In the genomic region with DNA sequence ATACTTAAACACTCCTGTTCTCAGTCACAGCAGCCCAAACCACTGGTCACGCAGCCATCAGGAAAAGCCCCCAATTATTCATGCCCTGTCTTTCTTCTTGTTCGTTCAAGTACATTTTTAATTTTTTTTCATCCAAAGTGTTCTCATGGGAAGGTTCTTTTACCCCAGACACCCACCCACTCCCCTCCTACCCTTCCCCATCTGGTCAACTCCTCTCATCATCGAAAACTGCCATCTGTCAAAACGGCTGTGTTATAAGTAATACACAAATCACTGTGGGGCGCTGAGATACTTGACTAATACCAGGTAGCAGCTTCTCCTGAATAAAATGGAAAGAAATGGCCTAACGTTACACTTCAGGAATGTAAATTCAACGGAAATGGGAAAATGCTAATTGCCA, we compare ENCODE assay signal across 15 mouse cellular contexts.
A peak's percentile ranks its signal among the peaks of the same experiment; 100 is the strongest.
DNase-seq lines count a peak whose midpoint lies in the region; ATAC-seq lines count a peak whose summit lies in the region.
"Had no signal": no experiment of that assay in that cellular context is flagged by ENCODE, and none has a peak within 500 bp of the region (broad histone marks: within the 10 kb centered on the region; RNA-seq: fewer than 3 reads in every experiment).

No protein-coding gene starts in this region.

- peak; percentile 39 to 52 for DNase-seq in cerebellum, postnatal 10 days
- DNase-seq in layer of hippocampus, adult 18-20 months (ENCODE audit: low spot score in 2 of 2) = peak; percentile 79 to 92
- DNase-seq in layer of hippocampus, postnatal 10 days (ENCODE audit: low spot score in 2 of 2) = no peak
- DNase-seq in retina, embryonic 14.5 days (ENCODE audit: low spot score) = peak; percentile 7
- no peak for DNase-seq in retina, postnatal 1 day
- peak; percentile 61 for DNase-seq in telencephalon, adult 2 months (ENCODE audit: low read depth, low spot score)
- no peak for DNase-seq in cerebellum, adult 11-12 months
- DNase-seq: adrenal gland, adult 8-10 months; cerebellum, adult 18-20 months; cerebellum, postnatal 36 days; gastrocnemius, adult 2 months; kidney, adult 18-20 months; lung, postnatal 4 days; thymus, postnatal 14 days had no signal

- no peak for ATAC-seq in cerebellum, adult (ENCODE audit: insufficient number of reproducible peaks, low FRiP score, low TSS enrichment)

Comparison
In these comparisons a context has a peak if more than half of its experiments do, and no peak if none do; other contexts are left out.
1. DNase-seq: peak in cerebellum, postnatal 10 days (2 of 2), layer of hippocampus, adult 18-20 months (2 of 2), retina, embryonic 14.5 days (single experiment) and telencephalon, adult 2 months (single experiment); none in layer of hippocampus, postnatal 10 days (0 of 2), retina, postnatal 1 day (single experiment) and cerebellum, adult 11-12 months (single experiment).